Mouse (Mus musculus) urinary bladder, postnatal 36 days (tissue): ENCODE measurements around the gene Coro2b.
A peak's percentile ranks its signal among the peaks of the same experiment; 100 is the strongest.

Experiments used
- DNase-seq, 2 experiments: peaks; one replicate each; pipeline ENCODE4 v3.0.0; 2022; ENCODE audit warnings: low spot score in 2 of 2, mixed read lengths in 1 of 2

Gene Coro2b

DNA sequence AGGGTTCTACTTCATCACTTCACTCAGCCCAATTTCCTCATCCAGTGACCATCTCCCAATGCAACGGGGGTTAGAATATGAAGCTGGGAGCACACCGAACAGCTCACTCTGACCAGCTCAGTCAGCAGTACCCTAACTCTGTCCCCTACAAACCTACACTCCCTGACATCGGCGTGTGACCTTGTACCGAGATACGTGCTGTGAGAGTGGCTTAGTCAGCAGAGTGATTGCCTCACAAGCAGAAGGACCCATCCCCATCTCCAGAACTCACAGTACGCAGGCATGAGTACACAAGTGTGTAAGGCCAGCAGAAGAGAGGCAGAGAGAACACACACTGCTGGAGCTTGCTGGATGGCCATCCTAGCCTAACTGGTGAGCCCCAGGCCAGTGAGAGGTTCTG is 21.7 kb downstream of the Coro2b start:
- DNase-seq = no peak

DNA sequence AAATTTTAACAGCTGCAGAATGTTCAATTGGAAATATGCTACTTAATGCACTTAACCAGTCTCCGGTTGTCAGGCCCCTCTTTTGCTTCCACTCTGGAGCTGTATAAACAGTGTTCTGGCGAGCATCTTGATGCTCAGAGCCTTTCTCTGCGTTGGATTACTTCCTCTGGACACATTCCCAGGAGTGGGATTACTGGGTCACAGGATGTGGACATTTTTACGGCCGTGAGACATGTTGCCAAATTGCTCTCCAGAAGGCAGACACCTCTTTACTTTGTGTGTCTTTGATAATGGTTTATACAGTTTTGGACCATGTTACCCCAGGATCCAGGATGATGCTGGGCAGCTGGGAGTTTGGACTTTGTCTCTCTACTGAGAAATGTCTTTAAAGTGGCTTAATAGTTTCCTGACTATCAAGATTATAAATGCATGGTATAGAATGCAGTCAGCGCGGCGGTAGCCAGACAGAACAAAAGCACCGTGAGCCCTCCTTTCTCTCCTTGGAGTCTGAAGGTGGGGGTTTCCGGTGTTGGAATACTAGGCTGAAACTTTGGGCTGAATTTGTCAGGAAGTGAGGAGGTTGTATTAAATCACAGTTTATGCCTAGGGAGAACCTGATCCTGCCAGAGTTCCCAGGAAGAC is 23.2 kb downstream of the Coro2b start:
- DNase-seq = peak; percentile 50 to 60

DNA sequence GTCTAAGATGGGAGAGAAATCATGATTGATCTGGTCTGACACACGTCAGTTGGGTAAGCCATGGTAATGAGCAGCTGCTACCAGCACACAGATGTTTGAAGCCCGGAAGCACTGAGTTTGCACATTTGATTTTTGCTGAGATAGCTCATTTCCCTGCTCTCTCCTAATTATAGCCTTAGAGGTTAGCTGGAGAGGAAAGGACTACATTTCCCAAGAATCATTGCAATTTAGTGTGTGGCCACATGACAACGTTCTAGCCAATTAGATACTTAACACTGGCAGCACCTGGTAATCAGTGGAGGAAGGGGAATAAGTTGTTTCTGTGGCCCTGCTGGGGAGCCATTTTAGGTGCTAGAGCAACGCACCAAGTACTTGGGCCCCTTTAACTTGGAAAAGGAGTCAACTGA is 26.3 kb downstream of the Coro2b start:
- no peak for DNase-seq

DNA sequence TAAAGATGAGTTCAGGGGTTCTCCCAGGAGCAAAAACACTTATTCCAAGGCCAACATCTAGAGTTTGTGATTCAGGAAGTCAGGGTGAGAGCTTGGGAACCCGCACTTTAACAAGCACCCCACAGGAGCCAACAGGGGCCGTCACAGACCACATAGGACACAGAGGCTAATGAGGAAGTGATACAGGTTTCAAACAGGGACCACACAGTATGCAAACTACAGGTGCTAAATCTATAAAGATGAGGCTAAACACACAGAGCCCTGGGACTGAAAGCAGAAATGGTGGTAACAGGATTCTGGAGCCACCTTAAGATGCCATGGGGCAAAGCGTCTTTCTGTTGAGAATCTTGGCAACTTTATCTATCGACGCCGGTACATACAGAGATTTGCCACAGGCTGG is 27.2 kb downstream of the Coro2b start:
- DNase-seq = no peak

DNA sequence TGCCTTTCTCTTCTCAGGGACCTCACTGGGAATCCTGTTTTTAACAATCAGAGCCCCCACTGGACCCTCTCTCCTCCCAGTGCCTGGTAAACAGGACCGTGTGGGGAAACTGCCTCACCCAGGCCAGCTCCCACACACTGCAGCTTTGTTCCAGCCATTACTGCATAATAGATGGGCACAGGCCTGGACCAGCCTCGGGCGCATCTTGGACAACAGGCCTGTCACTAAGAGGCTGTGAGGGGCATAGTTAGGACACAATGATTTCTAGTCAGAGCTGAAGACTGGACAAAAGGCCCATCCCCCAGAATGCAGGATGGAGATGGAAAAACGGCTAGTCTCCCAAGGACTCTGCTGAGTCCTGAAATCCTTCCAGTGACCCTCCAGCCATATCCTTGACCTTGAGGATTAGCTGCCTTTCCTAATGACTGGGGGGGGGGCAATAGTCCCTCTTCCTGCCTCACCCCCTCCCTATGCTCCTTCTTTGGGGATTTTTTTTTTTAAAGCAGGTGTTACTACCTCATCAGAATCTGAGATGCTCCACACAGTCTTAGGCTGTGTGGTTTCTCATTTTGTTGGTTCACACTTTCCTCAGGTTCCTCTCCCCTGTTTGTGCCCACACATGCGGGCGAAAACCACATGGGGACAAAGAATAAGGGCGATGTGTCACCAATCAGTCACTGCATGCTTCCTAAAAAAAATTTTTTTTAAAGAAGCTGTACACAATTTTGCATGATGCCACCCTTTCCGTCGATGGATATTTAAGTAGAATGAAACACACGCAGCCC is 27.9 kb downstream of the Coro2b start:
- no peak for DNase-seq

DNA sequence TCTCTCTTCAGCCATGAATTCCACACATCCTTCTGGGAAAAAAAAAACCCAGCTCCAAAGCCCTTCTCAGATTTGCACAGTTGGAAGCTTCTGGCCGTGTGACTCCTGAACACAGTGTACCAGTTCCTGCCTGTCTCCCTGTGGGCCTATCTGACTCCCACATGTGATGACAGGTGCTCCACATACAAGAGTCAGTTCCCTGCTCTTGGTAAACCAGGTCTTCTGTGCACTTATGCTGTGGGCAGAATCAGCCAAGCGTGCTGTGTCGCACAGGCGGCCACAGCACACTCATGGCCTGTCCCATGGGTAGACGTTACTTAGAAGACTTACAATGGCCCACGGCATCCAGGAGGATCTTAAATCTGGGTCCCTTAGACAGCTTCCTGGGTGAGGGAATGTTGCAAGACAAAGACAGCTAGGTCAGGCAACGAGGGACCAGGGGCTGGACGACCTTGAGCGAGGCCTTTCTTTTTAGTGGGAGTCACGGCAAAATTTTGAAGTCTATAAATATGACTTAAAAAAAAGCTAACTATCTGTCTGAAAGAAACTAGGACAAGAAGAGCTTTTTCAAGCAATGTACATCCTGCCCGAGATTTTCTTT is 30.3 kb downstream of the Coro2b start:
- no peak for DNase-seq

DNA sequence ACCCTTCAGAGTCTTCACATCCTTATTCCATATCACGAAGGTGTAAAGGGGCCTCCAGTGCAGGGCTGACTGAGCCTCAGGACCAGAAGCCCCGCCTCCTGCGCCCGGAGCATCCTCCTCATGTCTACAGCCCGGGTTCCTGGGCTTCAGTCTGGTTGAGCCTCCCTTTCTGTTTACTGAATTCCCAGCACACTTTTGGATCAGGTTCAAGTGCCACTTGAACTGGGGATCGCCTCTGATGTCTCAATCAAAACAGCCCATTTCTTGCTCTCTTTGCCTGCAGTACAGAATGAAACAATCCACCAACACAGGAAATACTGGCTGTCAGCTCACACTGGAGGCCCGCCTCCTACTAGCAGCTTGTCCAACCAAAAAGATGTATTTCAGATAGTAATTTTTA is 32.7 kb downstream of the Coro2b start:
- no peak for DNase-seq

DNA sequence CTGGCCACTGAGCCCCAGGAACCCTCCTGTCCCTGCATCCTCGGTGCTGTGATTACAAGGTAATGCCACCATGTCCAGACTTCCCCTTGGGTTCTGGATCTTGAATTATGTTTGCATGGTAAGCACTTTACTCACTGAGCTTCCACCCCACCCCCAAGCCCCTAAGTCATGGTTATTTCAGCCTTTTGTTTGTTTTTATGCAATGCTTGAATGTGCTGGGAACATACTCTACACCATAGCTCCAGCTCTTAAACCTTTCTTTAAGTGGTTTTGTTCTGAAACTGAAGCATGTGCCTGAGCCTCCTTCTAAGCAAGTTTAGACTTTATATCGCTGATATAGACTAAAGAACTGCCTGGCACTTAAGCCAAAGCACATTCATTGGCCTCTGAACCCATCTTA is 34.5 kb downstream of the Coro2b start:
- DNase-seq = no peak

DNA sequence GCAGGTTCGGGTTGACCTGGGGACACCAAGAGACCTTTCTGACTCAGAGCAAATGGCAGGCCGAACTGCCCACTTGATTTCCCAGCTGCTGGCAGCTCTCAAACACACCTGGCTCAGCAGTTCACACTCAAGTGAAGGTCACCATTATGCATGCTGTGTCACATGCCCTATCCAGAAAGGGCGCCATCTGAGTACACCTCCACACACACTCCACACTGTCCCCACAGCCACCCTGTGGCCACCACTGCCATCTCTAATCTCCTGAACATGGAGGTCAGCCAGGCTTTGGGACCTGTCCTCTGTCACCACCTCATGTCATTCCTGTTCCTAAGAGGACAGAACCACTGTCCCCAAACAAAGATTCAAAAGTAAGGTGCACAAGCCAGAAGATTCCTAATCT is 35.3 kb downstream of the Coro2b start:
- DNase-seq = no peak

DNA sequence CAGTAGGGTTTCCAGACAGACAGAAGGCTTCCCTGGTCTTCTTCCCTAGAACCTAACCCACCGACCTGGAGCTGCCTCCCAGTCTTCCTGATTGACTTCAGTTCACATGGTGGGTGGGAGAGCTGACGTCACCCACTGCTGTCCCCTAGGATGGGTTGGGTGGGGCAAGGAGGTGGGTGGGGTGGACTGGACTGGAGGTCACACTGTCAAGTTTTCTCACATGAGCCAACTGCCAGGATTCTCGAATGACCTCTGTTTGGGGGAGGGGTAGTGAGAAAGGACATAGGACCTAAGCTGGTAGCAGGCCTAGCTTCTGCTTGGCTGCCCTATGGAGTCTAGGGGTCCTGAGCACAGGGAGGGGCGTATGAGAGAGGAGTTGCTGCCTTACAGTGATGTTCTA is 36.8 kb downstream of the Coro2b start:
- no peak for DNase-seq

DNA sequence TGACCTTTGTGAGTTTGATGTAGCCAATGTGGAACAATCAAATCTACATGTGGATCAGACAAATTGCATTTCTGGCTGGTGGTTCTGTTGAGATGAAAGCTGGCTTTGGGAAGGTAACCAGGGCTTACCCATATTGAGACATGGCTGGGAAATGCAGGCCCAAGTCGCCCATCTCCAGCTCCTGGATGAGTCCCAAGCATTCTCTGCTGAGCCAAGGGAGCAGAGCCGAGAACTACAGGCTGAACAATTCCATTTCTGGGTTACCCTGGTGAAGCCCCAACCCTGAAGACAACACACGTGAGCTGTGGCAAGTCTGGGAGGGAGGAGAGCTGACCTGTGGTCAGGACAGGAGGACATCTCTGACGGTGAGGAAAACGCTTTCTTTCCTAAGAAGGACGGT is 37.9 kb downstream of the Coro2b start:
- DNase-seq = no peak

DNA sequence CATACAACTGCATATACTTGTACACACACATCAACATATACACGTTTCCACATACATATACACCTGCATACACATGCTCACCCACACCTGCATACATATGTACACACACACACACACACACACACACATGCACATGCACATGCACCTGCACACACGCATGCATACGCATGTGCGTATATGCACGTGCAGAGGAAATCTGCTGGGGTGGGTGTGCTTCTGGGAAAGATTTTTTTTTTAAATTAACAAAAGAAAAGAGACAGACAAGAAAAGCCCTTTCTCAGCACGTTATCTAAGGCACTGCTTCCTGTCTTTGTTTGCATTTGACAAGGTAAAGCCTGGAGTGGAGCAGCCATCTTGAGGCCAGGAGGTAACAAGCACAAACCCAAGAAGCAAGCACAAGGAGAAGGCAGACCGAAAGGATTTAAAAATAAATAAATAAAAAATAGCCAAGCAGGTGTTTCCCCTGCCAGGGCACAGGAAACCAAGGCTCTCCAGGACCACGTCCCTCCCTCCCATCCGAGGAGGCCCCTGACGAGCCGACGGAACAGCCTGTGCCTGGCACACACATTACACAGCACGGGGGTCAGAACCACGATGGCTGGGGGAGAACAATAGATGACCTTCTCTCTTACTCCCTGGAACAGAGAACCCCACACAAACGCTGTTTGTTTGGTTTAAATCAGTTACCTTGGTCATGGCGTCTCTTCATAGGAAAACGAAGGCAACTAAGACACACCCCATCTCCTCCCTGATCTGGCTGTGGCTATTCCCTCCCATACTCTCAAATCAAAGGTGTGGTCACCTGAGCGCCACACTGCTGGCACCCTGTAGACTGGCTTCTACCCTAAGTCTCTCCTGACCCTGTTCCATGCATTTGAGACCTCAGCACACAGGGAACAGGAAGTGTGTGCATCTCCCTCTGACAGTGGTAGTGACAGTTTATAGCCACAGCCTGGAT is 39.4 kb downstream of the Coro2b start:
- no peak for DNase-seq

DNA sequence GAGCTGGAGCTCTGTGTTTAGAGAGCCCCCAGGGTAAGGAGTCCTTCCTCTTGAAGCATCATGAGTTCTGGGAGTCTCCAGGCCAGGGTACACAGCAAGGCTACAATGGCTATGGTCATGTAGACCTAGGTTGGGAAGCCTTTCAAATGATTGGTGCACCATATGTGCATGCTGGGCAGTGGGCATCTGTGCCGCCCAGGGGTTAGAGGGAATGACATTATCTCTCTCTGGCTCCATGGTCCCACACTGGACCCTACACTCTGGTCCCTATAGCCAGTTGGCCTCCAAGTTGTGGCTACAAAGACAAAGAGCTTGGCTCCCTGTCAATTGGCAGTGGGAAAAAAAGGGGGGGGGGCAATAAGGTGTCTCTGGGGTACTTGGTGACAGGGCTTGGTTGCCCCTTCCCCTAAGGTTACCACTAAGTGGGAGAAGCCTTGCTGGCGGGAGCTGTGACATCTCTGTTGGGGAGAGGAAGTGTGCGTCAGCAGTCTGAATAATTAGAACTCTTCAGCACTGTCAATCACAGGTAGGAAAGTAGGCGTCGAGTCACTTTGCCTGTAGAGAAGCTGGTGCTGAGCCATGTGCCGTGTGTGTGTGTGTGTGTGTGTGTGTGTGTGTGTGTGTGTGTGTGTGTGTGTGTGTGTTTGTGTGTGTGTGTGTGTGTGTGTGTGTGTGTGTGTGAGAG is 44.4 kb downstream of the Coro2b start:
- DNase-seq = no peak

DNA sequence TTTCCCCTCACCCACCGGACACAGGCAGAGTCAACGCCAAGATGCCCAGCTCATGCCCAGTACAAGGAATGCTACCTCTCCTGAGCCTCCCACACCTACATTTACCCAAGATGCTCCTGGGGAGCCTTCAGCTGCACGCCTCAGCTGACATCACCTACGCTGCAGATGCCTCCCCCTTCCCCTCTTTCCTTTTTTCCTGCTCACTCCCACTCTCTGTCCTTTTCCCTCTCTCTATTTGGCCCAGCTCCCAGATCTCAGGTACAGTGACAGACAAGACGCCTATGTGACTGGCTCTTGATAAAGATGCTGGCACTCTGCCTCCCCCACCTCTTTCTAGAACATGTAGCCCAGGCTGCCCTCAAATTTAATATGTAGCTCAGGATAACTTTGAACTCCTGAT is 45.2 kb downstream of the Coro2b start:
- DNase-seq = no peak

DNA sequence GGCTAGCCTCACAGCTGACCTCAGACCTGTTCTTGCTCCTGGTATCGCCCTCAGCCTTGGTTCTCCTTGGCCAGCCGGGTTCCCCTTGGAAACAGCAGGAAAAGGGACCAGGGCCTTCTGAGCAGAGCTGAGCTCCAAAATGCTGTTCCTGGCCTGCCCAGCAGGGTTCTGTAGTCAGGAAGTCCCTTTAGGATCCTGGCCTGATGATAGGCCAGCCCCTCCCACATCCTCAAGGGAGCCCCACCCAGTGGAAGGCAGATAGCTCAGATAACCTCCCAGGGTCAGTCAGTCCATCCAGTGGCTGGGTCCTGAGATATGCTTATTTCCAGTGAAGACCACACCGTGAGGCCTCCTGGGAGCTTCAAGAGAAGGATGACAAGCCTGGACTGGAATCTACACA is 45.7 kb downstream of the Coro2b start:
- peak in 1 of 2 experiments; percentile 38 for DNase-seq

DNA sequence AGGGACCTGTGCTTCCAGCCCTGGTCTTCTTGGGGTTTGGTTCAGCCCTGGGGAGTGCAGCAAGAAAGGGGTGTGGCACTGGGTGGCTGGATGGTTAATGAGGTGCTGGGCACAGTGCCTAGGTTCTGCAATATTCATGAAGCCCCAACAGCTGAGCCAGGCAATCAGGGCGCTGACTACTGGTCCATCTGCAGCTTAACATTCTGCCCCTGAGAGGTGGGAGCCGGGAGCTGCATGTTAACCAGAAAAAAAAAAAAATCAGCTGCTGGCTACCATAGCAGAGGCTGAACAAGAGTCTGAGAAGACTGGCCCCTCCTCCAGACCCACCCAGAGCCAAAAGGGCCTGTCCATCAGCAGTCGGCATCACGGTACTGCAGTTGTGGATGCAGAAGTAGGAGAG is 52.7 kb downstream of the Coro2b start:
- DNase-seq = peak in 1 of 2 experiments; percentile 31

DNA sequence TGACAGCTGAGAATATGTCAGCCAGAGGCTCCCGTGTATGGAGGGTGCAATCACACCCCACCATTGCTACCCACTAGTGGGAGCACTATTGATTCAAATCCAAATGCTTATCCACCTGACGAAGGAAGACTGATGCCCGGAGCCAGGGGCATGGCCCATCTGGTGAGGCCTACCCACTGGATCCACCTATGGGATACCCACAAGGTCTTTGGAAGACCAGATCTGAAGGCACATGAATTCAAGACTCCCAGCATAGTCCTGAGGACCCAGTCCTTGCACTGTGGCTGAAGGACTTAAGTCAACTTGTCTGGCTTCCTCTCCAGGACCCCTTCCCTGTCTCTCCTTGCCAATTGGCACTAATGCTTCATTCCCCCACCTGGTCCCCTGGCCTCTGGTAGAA is 54.1 kb downstream of the Coro2b start:
- DNase-seq = no peak

DNA sequence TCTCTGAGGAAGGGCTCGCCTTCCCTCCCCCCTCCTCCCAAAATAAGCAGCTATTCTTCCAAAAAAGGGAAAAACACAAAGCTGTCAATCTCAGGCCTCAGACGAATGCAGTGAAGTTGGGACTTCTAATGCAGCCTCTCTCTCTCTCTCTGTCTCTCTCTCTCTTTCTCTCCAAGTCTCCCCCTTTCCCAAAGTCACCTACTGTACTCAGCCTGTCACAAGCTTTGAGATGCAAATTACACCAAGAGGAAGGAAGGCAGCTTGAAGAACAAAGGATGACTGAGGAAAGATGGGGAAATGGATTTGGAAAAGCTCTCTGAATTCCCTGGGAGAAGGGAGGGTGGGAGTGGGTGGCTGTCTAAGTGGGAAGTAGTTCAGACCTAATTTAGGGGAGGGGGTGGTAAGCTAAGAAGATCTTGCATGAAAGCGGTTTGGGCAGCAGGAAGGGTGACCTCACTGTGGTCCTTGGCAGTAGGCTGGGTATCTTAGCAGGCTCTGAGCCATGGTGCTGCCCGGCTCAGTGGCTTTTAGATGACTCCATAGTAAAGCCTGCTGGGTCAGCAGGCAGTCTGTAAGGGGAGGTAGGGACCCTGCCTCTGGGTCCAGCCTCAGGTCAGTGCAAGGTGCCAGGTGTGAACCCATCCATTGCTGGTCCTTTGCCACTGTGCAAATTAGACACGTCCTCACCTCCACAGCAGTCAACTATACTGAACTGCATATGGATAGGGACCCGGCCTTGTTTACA is 55.8 kb downstream of the Coro2b start:
- no peak for DNase-seq

DNA sequence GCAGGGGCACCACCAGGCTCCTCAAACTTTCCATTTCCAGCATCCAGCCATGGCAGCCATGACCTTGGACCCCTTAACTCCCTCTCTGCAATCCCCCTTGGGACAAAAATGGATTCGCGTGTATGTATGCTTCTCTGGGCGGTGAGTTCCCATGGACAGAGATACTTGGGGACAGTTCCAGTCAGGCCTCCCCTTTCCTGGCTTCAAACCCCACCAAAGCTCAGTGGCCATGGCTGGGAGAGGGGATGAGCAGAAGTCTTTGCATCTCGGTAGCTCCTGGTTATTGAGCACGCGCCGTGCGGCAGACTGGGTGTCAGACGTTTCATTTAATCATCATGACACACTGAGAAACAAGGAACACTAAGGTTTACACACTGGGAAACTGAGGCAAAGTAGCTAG is 56.7 kb downstream of the Coro2b start:
- DNase-seq = no peak

DNA sequence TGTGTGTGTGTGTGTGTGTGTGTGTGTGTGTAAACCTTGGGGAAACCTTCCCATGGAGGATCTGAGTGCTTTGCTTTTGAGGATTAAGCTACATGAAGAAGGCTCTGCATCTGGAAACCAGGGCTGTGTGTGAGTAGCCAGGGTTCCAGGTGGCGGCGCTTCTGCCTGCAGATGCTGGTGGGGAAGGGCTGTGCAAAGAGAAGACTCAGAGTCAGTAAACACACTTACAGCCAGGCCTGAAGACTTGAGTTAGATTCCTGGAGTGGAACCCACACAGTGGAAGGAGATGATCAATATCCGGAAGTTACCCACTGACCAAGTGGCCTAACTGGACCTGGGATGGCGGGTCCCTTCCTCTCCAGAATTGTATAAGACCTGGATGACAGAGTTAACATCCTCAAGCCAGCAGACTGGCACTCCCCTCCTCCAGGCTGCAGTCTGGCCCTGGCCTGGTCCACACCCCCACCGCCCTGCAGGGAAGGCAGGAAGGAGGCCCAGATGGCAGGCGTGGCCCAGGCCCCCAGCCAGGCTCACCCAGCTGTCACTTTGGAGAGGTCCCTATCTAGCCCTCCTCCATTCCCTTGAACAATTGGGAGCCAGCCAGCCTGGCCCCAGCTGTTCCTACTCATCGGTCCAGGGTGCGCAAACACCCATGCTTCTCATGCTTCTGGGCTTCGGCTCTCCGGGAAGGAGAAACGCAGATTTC is 59.9 kb downstream of the Coro2b start:
- DNase-seq = peak; percentile 49 to 53
